ENCODE assay signal across 21 mouse cellular contexts in the genomic region with DNA sequence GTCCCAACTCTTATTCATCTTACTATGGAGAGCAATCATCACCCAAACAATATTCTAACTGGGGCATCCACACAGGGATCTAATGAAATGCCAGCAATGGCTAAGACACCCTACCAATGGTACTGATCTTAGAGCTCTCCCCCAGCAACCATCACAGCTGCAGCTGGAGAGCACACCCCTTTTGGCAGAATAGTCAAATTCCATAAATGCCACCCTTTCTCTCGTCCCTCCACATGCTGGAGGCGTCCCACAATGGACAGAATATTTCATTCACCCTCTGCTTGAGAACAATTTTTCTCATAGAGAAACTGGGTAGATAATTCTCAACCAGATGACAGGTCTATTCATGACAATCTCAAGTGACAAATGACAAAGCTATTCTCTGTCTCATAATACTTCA. TPM values are rescaled to one million over a fixed set of nuclear protein-coding genes. Genes with fewer than 3 reads are reported as not detected.
DNase-seq lines count a peak whose midpoint lies in the region; ATAC-seq and TF ChIP-seq lines count a peak whose summit lies in the region.
"Had no signal": no experiment of that assay in that cellular context is flagged by ENCODE, and none has a peak within 500 bp of the region (broad histone marks: within the 10 kb centered on the region; RNA-seq: fewer than 3 reads in every experiment).

No protein-coding gene starts in this region.

- no peaks in the 10 kb centered on the region for H3K27me3 ChIP-seq in forebrain, postnatal 0 days (ENCODE audit: insufficient read depth, low read length)
- H3K27me3 ChIP-seq in forebrain, embryonic 11.5 days (ENCODE audit: control insufficient read depth, insufficient read depth, low read length), result no peaks in the 10 kb centered on the region
- H3K27me3 ChIP-seq in heart, embryonic 13.5 days (replicated peaks), result no peaks in the 10 kb centered on the region
- no peaks in the 10 kb centered on the region for H3K27me3 ChIP-seq in lung, embryonic 15.5 days
- H3K27me3 ChIP-seq in myocyte (ENCODE audit: control insufficient read depth, insufficient read depth, insufficient read length), result no peaks in the 10 kb centered on the region
- H3K27me3 ChIP-seq: neural tube, embryonic 13.5 days had no signal

- WGBS in forebrain, postnatal 0 days, result 50% methylated on average over 2 of the region's 2 CpGs
- WGBS in forebrain, embryonic 11.5 days, result 53% methylated on average over 2 of the region's 2 CpGs
- 31% methylated on average over 2 of the region's 2 CpGs for WGBS in heart, embryonic 13.5 days
- WGBS in lung, embryonic 15.5 days, result 15% methylated on average over 2 of the region's 2 CpGs
- 33% methylated on average over 2 of the region's 2 CpGs for WGBS in lung, adult 2 months

- peak; percentile 47 for ATAC-seq in forebrain, postnatal 0 days
- no peak for ATAC-seq in forebrain, embryonic 11.5 days (replicated peaks; ENCODE audit: low FRiP score)
- no peak; the same call in 1 of the 2 replicates for ATAC-seq in heart, embryonic 13.5 days (ENCODE audit: extremely low read depth, insufficient number of reproducible peaks, low FRiP score, low TSS enrichment)
- 0 out of 2 replicates have a peak, but pooled peaks have one; percentile 6 for ATAC-seq in lung, embryonic 15.5 days (ENCODE audit: borderline replicate concordance, extremely low read depth, low FRiP score, low TSS enrichment)
- ATAC-seq: liver, postnatal 0 days had no signal

- TF ChIP-seq CTCF in forebrain, postnatal 0 days (IDR thresholded peaks at IDR 0.05; ENCODE audit: low read depth), result no peak
- TF ChIP-seq CTCF in lung, adult 2 months (IDR thresholded peaks at IDR 0.05; ENCODE audit: insufficient read depth, low read length), result no peak

- peaks cover 11% of the 10 kb centered on the region; the same call in 1 of the 2 replicates for H3K4me1 ChIP-seq in forebrain, postnatal 0 days (ENCODE audit: insufficient read depth)
- peaks cover 10% of the 10 kb centered on the region for H3K4me1 ChIP-seq in forebrain, embryonic 11.5 days (replicated peaks; ENCODE audit: control insufficient read depth, insufficient read depth, low read length)
- H3K4me1 ChIP-seq in heart, embryonic 13.5 days, result peaks cover 92% of the 10 kb centered on the region
- peaks cover 64% of the 10 kb centered on the region for H3K4me1 ChIP-seq in lung, embryonic 15.5 days
- H3K4me1 ChIP-seq in lung, adult 2 months (ENCODE audit: control insufficient read depth, insufficient read depth, low read length), result peaks cover 13% of the 10 kb centered on the region

- no peak overlapping the region for H3ac ChIP-seq in myocyte (ENCODE audit: control insufficient read depth, insufficient read length)

- no peaks in the 10 kb centered on the region for H3K9me3 ChIP-seq in forebrain, postnatal 0 days (ENCODE audit: low read length)
- H3K9me3 ChIP-seq in forebrain, embryonic 11.5 days (ENCODE audit: control insufficient read depth, low read length), result no peaks in the 10 kb centered on the region
- H3K9me3 ChIP-seq in heart, embryonic 13.5 days, result no peaks in the 10 kb centered on the region
- no peaks in the 10 kb centered on the region for H3K9me3 ChIP-seq in lung, embryonic 15.5 days
- H3K9me3 ChIP-seq: neural tube, embryonic 13.5 days had no signal

- no peak for TF ChIP-seq POLR2A in lung, adult 2 months (IDR thresholded peaks at IDR 0.05; ENCODE audit: borderline replicate concordance, extremely low read depth, low read depth, low read length)
- no peak for TF ChIP-seq POLR2A in myocyte (IDR thresholded peaks at IDR 0.05; ENCODE audit: insufficient read length, low read depth)

- H3K36me3 ChIP-seq in forebrain, postnatal 0 days (ENCODE audit: insufficient read depth), result no peaks in the 10 kb centered on the region
- no peaks in the 10 kb centered on the region for H3K36me3 ChIP-seq in forebrain, embryonic 11.5 days (ENCODE audit: control insufficient read depth, insufficient read depth, low read length)
- H3K36me3 ChIP-seq in heart, embryonic 13.5 days, result no peaks in the 10 kb centered on the region
- no peaks in the 10 kb centered on the region for H3K36me3 ChIP-seq in lung, embryonic 15.5 days
- H3K36me3 ChIP-seq in myocyte (ENCODE audit: control insufficient read depth, insufficient read depth), result no peaks in the 10 kb centered on the region
- H3K36me3 ChIP-seq: neural tube, embryonic 13.5 days had no signal

- H3K4me3 ChIP-seq in forebrain, postnatal 0 days (ENCODE audit: low read depth, low read length), result no peak overlapping the region
- H3K4me3 ChIP-seq in forebrain, embryonic 11.5 days (ENCODE audit: low read depth, low read length), result no peak overlapping the region
- H3K4me3 ChIP-seq in heart, embryonic 13.5 days, result no peak overlapping the region
- H3K4me3 ChIP-seq in lung, embryonic 15.5 days, result no peak overlapping the region
- no peak overlapping the region for H3K4me3 ChIP-seq in lung, adult 2 months (replicated peaks; ENCODE audit: extremely low read depth, low read depth, low read length)
- H3K4me3 ChIP-seq in myocyte, result no peak overlapping the region
- H3K4me3 ChIP-seq: neural tube, embryonic 13.5 days had no signal

- DNase-seq in forebrain, postnatal 0 days, result no peak
- no peak for DNase-seq in forebrain, embryonic 11.5 days (ENCODE audit: low spot score)
- no peak for DNase-seq in heart, postnatal 4 days
- no peak for DNase-seq in lung, adult 2 months
- no peak for DNase-seq in cerebellum, postnatal 10 days
- DNase-seq: cerebellum, postnatal 25 days; gastrocnemius, postnatal 36 days; kidney, adult 11 months; liver; liver, postnatal 0 days; right cerebral cortex, postnatal 25 days; thymus, postnatal 25 days had no signal

- no peak overlapping the region for H3K9ac ChIP-seq in forebrain, postnatal 0 days
- H3K9ac ChIP-seq in forebrain, embryonic 11.5 days (ENCODE audit: low read length), result no peak overlapping the region
- H3K9ac ChIP-seq in heart, embryonic 13.5 days, result no peak overlapping the region
- H3K9ac ChIP-seq in lung, embryonic 15.5 days, result no peak overlapping the region
- H3K9ac ChIP-seq: hindbrain, embryonic 14.5 days; liver, postnatal 0 days; neural tube, embryonic 13.5 days had no signal

- no peak overlapping the region for H3K27ac ChIP-seq in forebrain, postnatal 0 days (ENCODE audit: low read depth, low read length)
- no peak overlapping the region for H3K27ac ChIP-seq in forebrain, embryonic 11.5 days (ENCODE audit: low read depth, low read length)
- peak overlapping the region; percentile 80 for H3K27ac ChIP-seq in heart, embryonic 13.5 days (replicated peaks)
- no peak overlapping the region for H3K27ac ChIP-seq in lung, embryonic 15.5 days
- H3K27ac ChIP-seq: hindbrain, embryonic 14.5 days; kidney, postnatal 0 days; macrophage; neural tube, embryonic 13.5 days; stomach, postnatal 0 days had no signal

- no peaks in the 10 kb centered on the region for H3K79me2 ChIP-seq in myocyte (ENCODE audit: control insufficient read depth, insufficient read depth)

- no peak overlapping the region for H3K4me2 ChIP-seq in forebrain, postnatal 0 days (ENCODE audit: low read depth)
- no peak overlapping the region for H3K4me2 ChIP-seq in forebrain, embryonic 11.5 days (ENCODE audit: low read depth, low read length, severe bottlenecking)
- H3K4me2 ChIP-seq in heart, embryonic 13.5 days, result peak overlapping the region; percentile 45
- H3K4me2 ChIP-seq in lung, embryonic 15.5 days, result no peak overlapping the region
- peak overlapping the region; percentile 54 for H3K4me2 ChIP-seq in myocyte (ENCODE audit: low read depth)
- H3K4me2 ChIP-seq: hindbrain, embryonic 14.5 days; midbrain, embryonic 11.5 days; neural tube, embryonic 13.5 days had no signal

TF ChIP-seq in myocyte, 11 proteins besides CTCF, POLR2A, EP300 and RAD21:
- TF ChIP-seq E2F4 (IDR thresholded peaks at IDR 0.05; ENCODE audit: insufficient read depth) (no peak), MYOD1 (IDR thresholded peaks at IDR 0.05; ENCODE audit: control insufficient read depth in 1 of 3, insufficient read length in 2 of 3, low read depth in 2 of 3) (peak in 2 of 3 experiments; percentile 40 to 79), MYOG (IDR thresholded peaks at IDR 0.05; ENCODE audit: control insufficient read depth in 1 of 3, insufficient read depth in 1 of 3, insufficient read length in 2 of 3, low read depth in 2 of 3) (peak in 1 of 3 experiments; percentile 54)
TF ChIP-seq in myocyte: peak in this region for 2.

RNA-seq across cellular contexts. Expression of gene Sgms1, which starts 48.4 kb away (rescaled TPM):
- total RNA-seq in forebrain, postnatal 0 days (2014; rRNA removed), result 24.3 and 27.2 TPM in 2 replicates
- polyA plus RNA-seq in forebrain, postnatal 0 days (2015; fragmentation: Nextera tagmentation; extraction: Ambion mirVana), result 8.2 and 17.0 TPM in 2 replicates
- 14.8 and 17.8 TPM in 2 replicates for polyA plus RNA-seq in forebrain, embryonic 11.5 days (2014; fragmentation: Nextera tagmentation; extraction: Ambion mirVana)
- polyA plus RNA-seq in heart, embryonic 13.5 days (2015; fragmentation: Nextera tagmentation; extraction: Ambion mirVana), result 33.3 and 39.8 TPM in 2 replicates
- total RNA-seq in heart, postnatal 4 days (2021), result 10 to 100 TPM; 50.5 to 57.4 TPM
- 50.4 and 54.7 TPM in 2 replicates for polyA plus RNA-seq in lung, embryonic 15.5 days (2015; fragmentation: Nextera tagmentation; extraction: Ambion mirVana)
- polyA plus RNA-seq in lung, adult 2 months (2012; rRNA removed), result 44.2 and 53.7 TPM in 2 replicates
- 8.5 TPM for polyA plus RNA-seq in myocyte (2012; fragmentation: generic; extraction: Trizol)

Comparison
In these comparisons a context has a peak if more than half of its experiments do, and no peak if none do; other contexts are left out.
1. ATAC-seq: peak in forebrain, postnatal 0 days (single experiment) and lung, embryonic 15.5 days (single experiment); none in forebrain, embryonic 11.5 days (single experiment) and heart, embryonic 13.5 days (single experiment).
2. H3K4me2 ChIP-seq: peak in heart, embryonic 13.5 days (single experiment) and myocyte (single experiment); none in forebrain, postnatal 0 days (single experiment), forebrain, embryonic 11.5 days (single experiment) and lung, embryonic 15.5 days (single experiment).